8 mouse cellular contexts compared by ENCODE assay signal in the genomic region with DNA sequence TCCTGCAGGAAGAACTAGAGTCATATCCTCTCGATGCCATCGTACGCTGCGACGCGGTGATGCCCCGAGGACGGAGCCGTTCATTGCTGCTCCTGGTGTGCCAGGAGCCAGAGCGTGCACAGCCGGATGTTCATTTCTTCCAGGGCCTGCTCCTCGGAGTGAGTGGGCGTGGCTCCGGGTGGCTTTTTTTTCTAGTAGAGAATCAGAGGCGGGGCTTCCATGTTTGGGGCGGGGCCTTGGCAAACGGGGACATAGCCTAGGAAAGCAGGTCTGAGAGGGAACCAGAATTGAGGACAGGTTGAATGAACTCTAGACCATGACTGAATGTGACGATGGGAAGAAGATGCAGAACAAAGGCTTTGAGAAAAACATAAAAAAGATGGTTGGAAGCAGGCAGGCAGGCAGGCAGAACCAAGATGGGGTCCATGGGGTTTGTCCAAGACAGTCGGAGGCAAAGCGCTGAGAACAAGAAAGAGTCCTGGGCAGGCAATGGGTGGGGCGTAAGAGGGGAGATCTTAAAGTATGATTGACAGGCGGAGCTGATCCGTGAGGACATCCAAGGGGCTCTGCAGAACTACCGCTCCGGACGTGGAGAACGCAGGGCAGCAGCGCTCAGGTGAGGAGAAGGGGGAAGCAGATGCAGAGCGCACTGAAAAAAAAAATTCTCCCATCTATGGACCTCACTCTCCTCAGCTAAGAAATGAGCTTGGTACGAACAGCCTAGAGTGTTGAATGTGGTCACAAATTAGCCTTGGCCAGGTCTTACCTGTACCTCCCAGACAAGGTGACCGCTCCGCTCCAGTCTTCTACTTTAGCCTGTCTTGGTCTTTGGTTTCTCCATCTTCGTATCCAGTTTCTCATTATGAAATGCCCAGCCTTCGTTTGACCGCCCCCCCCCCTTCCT. TPM values are rescaled to one million over a fixed set of nuclear protein-coding genes. Genes with fewer than 3 reads are reported as not detected.
A peak's percentile ranks its signal among the peaks of the same experiment; 100 is the strongest.
DNase-seq lines count a peak whose midpoint lies in the region; ATAC-seq lines count a peak whose summit lies in the region.

No protein-coding gene starts in this region.

- peak; percentile 56 to 65 for DNase-seq in urinary bladder, adult 18-20 months (ENCODE audit: low spot score in 2 of 2)
- no peak for DNase-seq in urinary bladder, adult 2 months (ENCODE audit: low spot score)
- DNase-seq in liver, embryonic 13.5 days: peak; percentile 41
- DNase-seq in naive thymus-derived CD4-positive, alpha-beta T cell, adult 2 months (ENCODE audit: low read depth): peak; percentile 47
- peak; percentile 67 for DNase-seq in urinary bladder, postnatal 25 days (ENCODE audit: low spot score)

- H3K4me2 ChIP-seq in embryonic facial prominence, embryonic 13.5 days: peak overlapping the region; percentile 82
- peak overlapping the region; percentile 85 for H3K4me2 ChIP-seq in heart, embryonic 13.5 days
- peak overlapping the region; percentile 73 for H3K4me2 ChIP-seq in kidney, embryonic 14.5 days (replicated peaks; ENCODE audit: low read depth, low read length)
- H3K4me2 ChIP-seq in liver, embryonic 13.5 days: peak overlapping the region; percentile 57

- no peaks in the 10 kb centered on the region for H3K36me3 ChIP-seq in embryonic facial prominence, embryonic 13.5 days
- no peaks in the 10 kb centered on the region for H3K36me3 ChIP-seq in heart, embryonic 13.5 days
- no peaks in the 10 kb centered on the region for H3K36me3 ChIP-seq in kidney, embryonic 14.5 days (ENCODE audit: control insufficient read depth, insufficient read depth, low read length)
- H3K36me3 ChIP-seq in liver, embryonic 13.5 days: no peaks in the 10 kb centered on the region

- H3K4me3 ChIP-seq in embryonic facial prominence, embryonic 13.5 days: peak overlapping the region; percentile 46
- peak overlapping the region; percentile 54 for H3K4me3 ChIP-seq in heart, embryonic 13.5 days
- H3K4me3 ChIP-seq in kidney, embryonic 14.5 days (ENCODE audit: low read length): peak overlapping the region; percentile 39
- H3K4me3 ChIP-seq in liver, embryonic 13.5 days (replicated peaks): peak overlapping the region; percentile 37

- WGBS in embryonic facial prominence, embryonic 13.5 days: 2% methylated on average over 35 of the region's 35 CpGs
- 3% methylated on average over 35 of the region's 35 CpGs for whole genome bisulfite sequencing in heart, embryonic 13.5 days
- 3% methylated on average over 35 of the region's 35 CpGs for WGBS in kidney, embryonic 14.5 days
- WGBS in liver, embryonic 13.5 days (ENCODE audit: insufficient replicate concordance): 5% methylated on average over 35 of the region's 35 CpGs

- peaks cover 52% of the 10 kb centered on the region for H3K27me3 ChIP-seq in embryonic facial prominence, embryonic 13.5 days
- peaks cover 67% of the 10 kb centered on the region for H3K27me3 ChIP-seq in heart, embryonic 13.5 days (replicated peaks)
- H3K27me3 ChIP-seq in kidney, embryonic 14.5 days (ENCODE audit: control insufficient read depth, insufficient read depth, low read length): peaks cover 21% of the 10 kb centered on the region
- H3K27me3 ChIP-seq in liver, embryonic 13.5 days: peaks cover 73% of the 10 kb centered on the region

- peak overlapping the region; percentile 56 for H3K9ac ChIP-seq in embryonic facial prominence, embryonic 13.5 days
- peak overlapping the region; percentile 63 for H3K9ac ChIP-seq in heart, embryonic 13.5 days
- H3K9ac ChIP-seq in kidney, embryonic 14.5 days (ENCODE audit: low read depth, low read length): peak overlapping the region; percentile 35; the same call in 1 of the 2 replicates
- H3K9ac ChIP-seq in liver, embryonic 13.5 days: no peak overlapping the region

- peak; percentile 23; the same call in 1 of the 2 replicates for ATAC-seq in embryonic facial prominence, embryonic 13.5 days (ENCODE audit: insufficient number of reproducible peaks, insufficient read depth, low FRiP score, low TSS enrichment, low read depth)
- peak; percentile 29; the same call in 1 of the 2 replicates for ATAC-seq in heart, embryonic 13.5 days (ENCODE audit: extremely low read depth, insufficient number of reproducible peaks, low FRiP score, low TSS enrichment)
- peak; percentile 67 for ATAC-seq in kidney, embryonic 14.5 days (ENCODE audit: low FRiP score, low TSS enrichment)
- ATAC-seq in liver, embryonic 13.5 days (ENCODE audit: low read depth): peak; percentile 52

- peaks cover 4% of the 10 kb centered on the region; the same call in 1 of the 2 replicates for H3K4me1 ChIP-seq in embryonic facial prominence, embryonic 13.5 days
- H3K4me1 ChIP-seq in heart, embryonic 13.5 days: peaks cover 18% of the 10 kb centered on the region
- 0 out of 2 replicates have a peak, but pooled peaks cover 4% of the 10 kb centered on the region for H3K4me1 ChIP-seq in kidney, embryonic 14.5 days (ENCODE audit: control insufficient read depth, insufficient read depth, low read length)
- peaks cover 11% of the 10 kb centered on the region for H3K4me1 ChIP-seq in liver, embryonic 13.5 days (replicated peaks)

- H3K9me3 ChIP-seq in embryonic facial prominence, embryonic 13.5 days: no peaks in the 10 kb centered on the region
- no peaks in the 10 kb centered on the region; the same call in 1 of the 2 replicates for H3K9me3 ChIP-seq in heart, embryonic 13.5 days
- no peaks in the 10 kb centered on the region for H3K9me3 ChIP-seq in kidney, embryonic 14.5 days (ENCODE audit: control insufficient read depth, low read length)
- H3K9me3 ChIP-seq in liver, embryonic 13.5 days (replicated peaks): no peaks in the 10 kb centered on the region

- no peak overlapping the region for H3K27ac ChIP-seq in embryonic facial prominence, embryonic 13.5 days
- H3K27ac ChIP-seq in heart, embryonic 13.5 days (replicated peaks): no peak overlapping the region
- H3K27ac ChIP-seq in kidney, embryonic 14.5 days (ENCODE audit: low read depth, low read length): no peak overlapping the region
- H3K27ac ChIP-seq in liver, embryonic 13.5 days: no peak overlapping the region

RNA-seq across cellular contexts. Expression of a gene that starts 10.1 kb away (rescaled TPM):
- polyA plus RNA-seq in urinary bladder, adult 2 months (2012; rRNA removed): 19.2 and 21.2 TPM in 2 replicates
- 6.6 and 9.4 TPM in 2 replicates for polyA plus RNA-seq in embryonic facial prominence, embryonic 13.5 days (2015; fragmentation: Nextera tagmentation; extraction: Ambion mirVana)
- 3.3 and 4.2 TPM in 2 replicates for polyA plus RNA-seq in heart, embryonic 13.5 days (2015; fragmentation: Nextera tagmentation; extraction: Ambion mirVana)
- polyA plus RNA-seq in kidney, embryonic 14.5 days (2014; fragmentation: Nextera tagmentation; extraction: Ambion mirVana): 3.0 and 6.8 TPM in 2 replicates
- polyA plus RNA-seq in liver, embryonic 13.5 days (2015; fragmentation: Nextera tagmentation; extraction: Ambion mirVana): 1.4 TPM in 2 replicates

RNA-seq across cellular contexts. Expression of a gene that starts 25.1 kb away (rescaled TPM):
- polyA plus RNA-seq in urinary bladder, adult 2 months (2012; rRNA removed): 22.3 and 24.7 TPM in 2 replicates
- polyA plus RNA-seq in embryonic facial prominence, embryonic 13.5 days (2015; fragmentation: Nextera tagmentation; extraction: Ambion mirVana): 28.6 and 30.2 TPM in 2 replicates
- polyA plus RNA-seq in heart, embryonic 13.5 days (2015; fragmentation: Nextera tagmentation; extraction: Ambion mirVana): 24.7 and 29.9 TPM in 2 replicates
- polyA plus RNA-seq in kidney, embryonic 14.5 days (2014; fragmentation: Nextera tagmentation; extraction: Ambion mirVana): 23.4 and 32.9 TPM in 2 replicates
- 7.7 and 7.9 TPM in 2 replicates for polyA plus RNA-seq in liver, embryonic 13.5 days (2015; fragmentation: Nextera tagmentation; extraction: Ambion mirVana)

RNA-seq across cellular contexts. Expression of a gene that starts 31.0 kb away (rescaled TPM):
- polyA plus RNA-seq in urinary bladder, adult 2 months (2012; rRNA removed): 72.0 and 159 TPM in 2 replicates
- 45.9 and 48.2 TPM in 2 replicates for polyA plus RNA-seq in embryonic facial prominence, embryonic 13.5 days (2015; fragmentation: Nextera tagmentation; extraction: Ambion mirVana)
- 29.2 and 33.9 TPM in 2 replicates for polyA plus RNA-seq in heart, embryonic 13.5 days (2015; fragmentation: Nextera tagmentation; extraction: Ambion mirVana)
- polyA plus RNA-seq in kidney, embryonic 14.5 days (2014; fragmentation: Nextera tagmentation; extraction: Ambion mirVana): 50.8 and 51.2 TPM in 2 replicates
- 17.1 and 18.8 TPM in 2 replicates for polyA plus RNA-seq in liver, embryonic 13.5 days (2015; fragmentation: Nextera tagmentation; extraction: Ambion mirVana)

RNA-seq across cellular contexts. Expression of a gene that starts 45.7 kb away (rescaled TPM):
- polyA plus RNA-seq in urinary bladder, adult 2 months (2012; rRNA removed): 7.5 and 8.8 TPM in 2 replicates
- 57.6 and 63.3 TPM in 2 replicates for polyA plus RNA-seq in embryonic facial prominence, embryonic 13.5 days (2015; fragmentation: Nextera tagmentation; extraction: Ambion mirVana)
- 610 and 755 TPM in 2 replicates for polyA plus RNA-seq in heart, embryonic 13.5 days (2015; fragmentation: Nextera tagmentation; extraction: Ambion mirVana)
- polyA plus RNA-seq in kidney, embryonic 14.5 days (2014; fragmentation: Nextera tagmentation; extraction: Ambion mirVana): 13.4 and 20.6 TPM in 2 replicates
- polyA plus RNA-seq in liver, embryonic 13.5 days (2015; fragmentation: Nextera tagmentation; extraction: Ambion mirVana): 13.2 and 13.4 TPM in 2 replicates

RNA-seq across cellular contexts. Expression of a gene that starts 53.5 kb away (rescaled TPM):
- 5.1 and 5.5 TPM in 2 replicates for polyA plus RNA-seq in urinary bladder, adult 2 months (2012; rRNA removed)
- polyA plus RNA-seq in embryonic facial prominence, embryonic 13.5 days (2015; fragmentation: Nextera tagmentation; extraction: Ambion mirVana): 4.7 and 11.8 TPM in 2 replicates
- polyA plus RNA-seq in heart, embryonic 13.5 days (2015; fragmentation: Nextera tagmentation; extraction: Ambion mirVana): 2,083 and 2,324 TPM in 2 replicates
- 4.9 and 8.1 TPM in 2 replicates for polyA plus RNA-seq in kidney, embryonic 14.5 days (2014; fragmentation: Nextera tagmentation; extraction: Ambion mirVana)
- polyA plus RNA-seq in liver, embryonic 13.5 days (2015; fragmentation: Nextera tagmentation; extraction: Ambion mirVana): 1.1 and 4.5 TPM in 2 replicates
